Mouse (Mus musculus) cerebellum, postnatal 14 days (tissue): ENCODE results near the gene Cdt1.

Experiments
- DNase-seq, 2 experiments: peaks; one replicate each; pipeline ENCODE4 v3.0.0; 2021; ENCODE audit warnings: mixed read lengths in 2 of 2

Gene Cdt1

GRCm38 (mm10) chr8:122550234-122550994 is 17.4 kb upstream of the Cdt1 start:
- peak in 1 of 2 experiments; percentile 37 for DNase-seq

- DNase-seq = no peak
These were observed 16.9 kb upstream of the Cdt1 start for GRCm38 (mm10) chr8:122550995-122551264.

GRCm38 (mm10) chr8:122551265-122552051 is 16.4 kb upstream of the Cdt1 start, which contains the start of gene Piezo1:
Piezo1 (minus strand) TSS chr8:122551329.
- peak; percentile 79 to 91 for DNase-seq

- DNase-seq = peak; percentile 83 to 89
These were observed 13.0 kb upstream of the Cdt1 start for GRCm38 (mm10) chr8:122554786-122555185.

GRCm38 (mm10) chr8:122556030-122557009 is 11.5 kb upstream of the Cdt1 start:
- peak; percentile 44 to 48 for DNase-seq

- DNase-seq = peak; percentile 33 to 67
These were observed 10.4 kb upstream of the Cdt1 start for GRCm38 (mm10) chr8:122557248-122558038.

- peak; percentile 86 to 87 for DNase-seq
These were observed 9.0 kb upstream of the Cdt1 start for GRCm38 (mm10) chr8:122558671-122559349.

GRCm38 (mm10) chr8:122561199-122561598 is 6.6 kb upstream of the Cdt1 start:
- no peak for DNase-seq

- DNase-seq = no peak
These were observed 3.2 kb upstream of the Cdt1 start for GRCm38 (mm10) chr8:122564363-122565352.

- DNase-seq = peak; percentile 57 to 74
These were observed 1.0 kb upstream of the Cdt1 start for GRCm38 (mm10) chr8:122566766-122567165.

GRCm38 (mm10) chr8:122568109-122568504 is 292 bp downstream of the Cdt1 start:
- no peak for DNase-seq

GRCm38 (mm10) chr8:122568881-122569309 is 1.1 kb downstream of the Cdt1 start:
- DNase-seq = peak in 1 of 2 experiments; percentile 45

- peak in 1 of 2 experiments; percentile 47 for DNase-seq
These were observed 1.5 kb downstream of the Cdt1 start for GRCm38 (mm10) chr8:122569329-122569728.

- DNase-seq = no peak
These were observed 2.2 kb downstream of the Cdt1 start for GRCm38 (mm10) chr8:122569996-122570395.

- peak; percentile 84 to 85 for DNase-seq
These were observed 3.3 kb downstream of the Cdt1 start for GRCm38 (mm10) chr8:122571153-122571552.

GRCm38 (mm10) chr8:122571750-122572267 is 4.0 kb downstream of the Cdt1 start:
- DNase-seq = peak; percentile 41 to 60

- no peak for DNase-seq
These were observed 4.9 kb downstream of the Cdt1 start for GRCm38 (mm10) chr8:122572751-122573150.

- DNase-seq = peak in 1 of 2 experiments; percentile 36
These were observed 5.4 kb downstream of the Cdt1 start for GRCm38 (mm10) chr8:122573176-122573575.

- no peak for DNase-seq
These were observed 5.8 kb downstream of the Cdt1 start for GRCm38 (mm10) chr8:122573577-122573976.

GRCm38 (mm10) chr8:122574264-122574663 is 6.4 kb downstream of the Cdt1 start:
- no peak for DNase-seq
